Mouse (Mus musculus) neural tube, embryonic 10.5 days (tissue): ENCODE data around the gene Mrps16.

Experiments used
- DNase-seq: peaks from one replicate; pipeline ENCODE4 v3.0.0-alpha.2; 2017; ENCODE audit warnings: low spot score; ENCODE audit errors: extremely low spot score

The Mrps16 gene

GRCm38 (mm10) chr14:20368271-20368670, 25.2 kb downstream of the Mrps16 start:
- DNase-seq = no peak

GRCm38 (mm10) chr14:20363230-20363629, 30.2 kb downstream of the Mrps16 start:
- DNase-seq = no peak

DNA sequence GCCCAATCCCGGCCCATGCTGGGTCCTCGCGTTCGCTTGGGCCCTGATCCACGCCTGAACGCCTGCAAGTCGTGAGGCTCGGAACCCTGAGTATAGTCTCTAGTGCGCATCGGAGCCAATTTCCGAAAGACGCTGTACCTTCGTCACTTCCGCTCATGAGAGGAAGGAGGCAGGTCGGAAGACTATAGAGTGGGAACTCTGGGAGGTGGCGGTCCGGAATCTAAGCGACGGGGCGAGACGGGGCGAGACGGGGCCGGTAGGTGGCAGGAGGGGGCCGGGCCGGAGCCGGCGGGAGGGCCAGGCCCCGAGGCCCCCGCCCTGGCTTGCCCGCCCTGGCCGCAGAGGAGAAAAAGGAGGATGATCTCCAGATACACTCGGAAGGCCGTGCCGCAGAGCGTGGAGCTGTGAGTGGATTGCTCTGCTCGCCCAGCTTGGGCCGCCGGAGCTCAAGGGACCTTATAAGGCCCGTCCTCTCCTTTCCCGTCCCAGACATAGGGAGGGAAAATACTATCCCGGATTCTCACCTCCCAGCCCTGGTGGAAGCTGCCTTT, 45.4 kb downstream of the Mrps16 start, which contains the start of the genes Ecd and Fam149b:
Gene Ecd, minus strand, starts transcription at position 131 of the 551 bp plus-strand sequence.
Gene Fam149b, plus strand, starts transcription at position 172 of the 551 bp plus-strand sequence.
- DNase-seq = peak; percentile 95

- no peak for DNase-seq
Measured at GRCm38 (mm10) chr14:20347441-20347990, 45.9 kb downstream of the Mrps16 start.

GRCm38 (mm10) chr14:20345885-20346284, 47.5 kb downstream of the Mrps16 start:
- DNase-seq = no peak

DNA sequence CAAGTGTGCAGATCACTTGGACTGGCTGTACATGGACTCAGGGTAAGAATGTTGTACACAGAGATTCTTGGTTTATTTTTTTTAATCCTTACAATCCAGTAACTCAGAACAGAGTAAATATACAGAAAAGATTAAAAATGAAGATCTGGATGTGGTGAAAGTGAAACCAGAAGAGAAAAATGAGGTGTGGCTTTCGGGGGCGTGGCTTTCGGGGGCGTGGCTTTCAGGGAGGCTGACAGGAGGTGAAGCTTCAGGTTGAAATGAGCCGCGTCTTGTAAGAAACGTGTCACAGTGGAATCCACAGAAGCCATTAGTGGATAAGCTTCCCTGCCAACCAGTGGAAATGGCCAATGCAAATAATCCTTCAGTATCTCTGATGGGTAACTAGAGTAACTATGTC, 52.6 kb downstream of the Mrps16 start:
- DNase-seq = no peak

DNA sequence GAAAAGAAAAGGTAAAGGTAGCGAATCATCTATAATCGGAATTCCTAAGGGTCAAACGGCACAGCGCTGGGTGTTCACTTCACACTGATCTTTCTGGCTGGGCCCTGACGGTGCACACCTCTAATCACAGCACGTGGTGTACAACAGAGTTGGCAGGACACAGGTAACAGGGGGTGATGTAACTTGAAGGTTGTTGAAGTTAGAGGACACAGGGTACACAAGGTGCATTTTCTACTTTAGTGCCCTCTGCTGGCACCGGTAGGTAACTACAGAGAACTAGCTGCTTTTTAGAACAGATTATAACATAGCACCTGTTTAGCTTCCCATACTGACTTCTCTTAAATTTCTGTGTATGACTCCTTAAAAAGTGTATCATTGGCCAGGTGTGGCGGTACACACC, 53.3 kb downstream of the Mrps16 start:
- DNase-seq = peak; percentile 14

GRCm38 (mm10) chr14:20339415-20339814, 54.0 kb downstream of the Mrps16 start:
- no peak for DNase-seq
